Mouse (Mus musculus): ENCODE measurements around the gene Pam. TPM values are rescaled to one million over a fixed set of nuclear protein-coding genes. Genes with fewer than 3 reads are reported as not detected.

Gene Pam
- total RNA-seq, 2 experiments from 2014 or later: 308 to 351 TPM

- no peak for DNase-seq (ENCODE audit: low spot score in 2 of 2)
Observed at GRCm38 (mm10) chr1:97848601-97849241, 246.7 kb downstream of the Pam start.

- no peak for DNase-seq (ENCODE audit: low spot score in 2 of 2)
Observed at GRCm38 (mm10) chr1:97843220-97843992, 252.0 kb downstream of the Pam start.

GRCm38 (mm10) chr1:97834354-97834822 is 261.1 kb downstream of the Pam start:
- no peak for DNase-seq (ENCODE audit: low spot score in 2 of 2)

GRCm38 (mm10) chr1:97833466-97834353 is 261.7 kb downstream of the Pam start:
- DNase-seq (ENCODE audit: low spot score in 2 of 2): no peak

- DNase-seq (ENCODE audit: low spot score in 2 of 2): no peak
Observed at GRCm38 (mm10) chr1:97828087-97828486, 267.4 kb downstream of the Pam start.

GRCm38 (mm10) chr1:97827566-97827965 is 267.9 kb downstream of the Pam start:
- DNase-seq (ENCODE audit: low spot score in 2 of 2): no peak

GRCm38 (mm10) chr1:97822904-97823303 is 272.5 kb downstream of the Pam start:
- DNase-seq (ENCODE audit: low spot score in 2 of 2): no peak

- DNase-seq (ENCODE audit: low spot score in 2 of 2): no peak
Observed at GRCm38 (mm10) chr1:97822203-97822602, 273.2 kb downstream of the Pam start.

GRCm38 (mm10) chr1:97821282-97821681 is 274.2 kb downstream of the Pam start:
- DNase-seq (ENCODE audit: low spot score in 2 of 2): no peak

- DNase-seq (ENCODE audit: low spot score in 2 of 2): no peak
Observed at GRCm38 (mm10) chr1:97809255-97809912, 286.1 kb downstream of the Pam start.

GRCm38 (mm10) chr1:97804520-97804919 is 290.9 kb downstream of the Pam start:
- DNase-seq (ENCODE audit: low spot score in 2 of 2): no peak

GRCm38 (mm10) chr1:97802207-97802902 is 293.1 kb downstream of the Pam start:
- no peak for DNase-seq (ENCODE audit: low spot score in 2 of 2)

- DNase-seq (ENCODE audit: low spot score in 2 of 2): no peak
Observed at GRCm38 (mm10) chr1:97795936-97796335, 299.5 kb downstream of the Pam start.

- DNase-seq (ENCODE audit: low spot score in 2 of 2): no peak
Observed at GRCm38 (mm10) chr1:97794110-97794509, 301.3 kb downstream of the Pam start.

- DNase-seq (ENCODE audit: low spot score in 2 of 2): no peak
Observed at GRCm38 (mm10) chr1:97788490-97788889, 307.0 kb downstream of the Pam start.

- no peak for DNase-seq (ENCODE audit: low spot score in 2 of 2)
Observed at GRCm38 (mm10) chr1:97787674-97788073, 307.8 kb downstream of the Pam start.

GRCm38 (mm10) chr1:97785685-97786393 is 309.6 kb downstream of the Pam start:
- DNase-seq (ENCODE audit: low spot score in 2 of 2): no peak

GRCm38 (mm10) chr1:97784928-97785327 is 310.5 kb downstream of the Pam start:
- no peak for DNase-seq (ENCODE audit: low spot score in 2 of 2)

- DNase-seq (ENCODE audit: low spot score in 2 of 2): no peak
Observed at GRCm38 (mm10) chr1:97781674-97782073, 313.8 kb downstream of the Pam start.

- no peak for DNase-seq (ENCODE audit: low spot score in 2 of 2)
Observed at GRCm38 (mm10) chr1:97773973-97774372, 321.5 kb downstream of the Pam start.

All from adrenal gland, adult 18-20 months (tissue).